Mouse (Mus musculus): Measurements from ENCODE around the gene Cdk19. TPM values are rescaled to one million over a fixed set of nuclear protein-coding genes. Genes with fewer than 3 reads are reported as not detected.

Cdk19 gene
- polyA plus RNA-seq, 1 experiment from 2014 or later = 15.7 TPM

DNA sequence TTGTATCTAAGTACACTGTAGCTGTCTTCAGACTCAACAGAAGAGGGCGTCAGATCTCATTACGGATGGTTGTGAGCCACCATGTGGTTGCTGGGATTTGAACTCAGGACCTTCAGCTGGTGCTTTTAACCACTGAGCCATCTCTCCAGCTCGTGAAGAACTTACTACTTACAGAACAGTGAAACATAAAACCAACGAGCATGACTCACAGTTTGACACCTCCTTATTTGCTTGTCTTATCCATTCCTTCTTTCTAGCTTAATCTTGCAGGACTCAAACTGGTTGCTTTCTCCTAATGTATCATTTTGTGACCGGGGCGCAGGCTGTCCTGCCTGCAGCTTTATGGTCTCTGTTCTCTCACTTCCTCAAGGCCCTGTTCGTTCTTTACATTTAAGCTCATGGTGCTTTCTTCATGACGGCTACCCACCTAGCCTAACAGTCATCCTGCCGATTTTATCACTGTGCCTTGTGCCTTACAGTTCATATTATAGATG is 8.1 kb downstream of the Cdk19 start:
- Histone ChIP-seq H3K4me2 (ENCODE audit: low read depth, low read length) (peak overlapping the region; percentile 70; the same call in 1 of the 2 replicates), H3K27ac (ENCODE audit: low read depth, low read length) (no peak overlapping the region), H3K4me3 (ENCODE audit: low read depth, low read length) (no peak overlapping the region), H3K4me1 (ENCODE audit: control insufficient read depth, insufficient read depth, low read length) (peaks cover 14% of the 10 kb centered on the region), H3K27me3 (ENCODE audit: control insufficient read depth, insufficient read depth, low read length) (no peaks in the 10 kb centered on the region), H3K9me3 (ENCODE audit: control insufficient read depth, low read length) (no peaks in the 10 kb centered on the region), H3K9ac (replicated peaks; ENCODE audit: low read depth, low read length) (no peak overlapping the region), H3K36me3 (ENCODE audit: control insufficient read depth, insufficient read depth, low read length) (no peaks in the 10 kb centered on the region)
- WGBS = 75% methylated on average over 9 of the region's 9 CpGs
- no peak for ATAC-seq (ENCODE audit: low read depth)

GRCm38 (mm10) chr10:40348566-40349536 is 9.5 kb downstream of the Cdk19 start:
- peak; percentile 99 for ATAC-seq (ENCODE audit: low read depth)
- peak overlapping the region; percentile 86 for H3K9ac ChIP-seq (replicated peaks; ENCODE audit: low read depth, low read length)
- under 1% methylated on average over 67 of the region's 76 CpGs for WGBS
- no peaks in the 10 kb centered on the region for H3K9me3 ChIP-seq (ENCODE audit: control insufficient read depth, low read length)
- peak overlapping the region; percentile 93 for H3K27ac ChIP-seq (ENCODE audit: low read depth, low read length)
- H3K4me2 ChIP-seq (ENCODE audit: low read depth, low read length) = peak overlapping the region; percentile 70
- peaks cover 14% of the 10 kb centered on the region for H3K4me1 ChIP-seq (ENCODE audit: control insufficient read depth, insufficient read depth, low read length)
- H3K27me3 ChIP-seq (ENCODE audit: control insufficient read depth, insufficient read depth, low read length) = no peaks in the 10 kb centered on the region
- peak overlapping the region; percentile 93 for H3K4me3 ChIP-seq (ENCODE audit: low read depth, low read length)
- no peaks in the 10 kb centered on the region for H3K36me3 ChIP-seq (ENCODE audit: control insufficient read depth, insufficient read depth, low read length)

DNA sequence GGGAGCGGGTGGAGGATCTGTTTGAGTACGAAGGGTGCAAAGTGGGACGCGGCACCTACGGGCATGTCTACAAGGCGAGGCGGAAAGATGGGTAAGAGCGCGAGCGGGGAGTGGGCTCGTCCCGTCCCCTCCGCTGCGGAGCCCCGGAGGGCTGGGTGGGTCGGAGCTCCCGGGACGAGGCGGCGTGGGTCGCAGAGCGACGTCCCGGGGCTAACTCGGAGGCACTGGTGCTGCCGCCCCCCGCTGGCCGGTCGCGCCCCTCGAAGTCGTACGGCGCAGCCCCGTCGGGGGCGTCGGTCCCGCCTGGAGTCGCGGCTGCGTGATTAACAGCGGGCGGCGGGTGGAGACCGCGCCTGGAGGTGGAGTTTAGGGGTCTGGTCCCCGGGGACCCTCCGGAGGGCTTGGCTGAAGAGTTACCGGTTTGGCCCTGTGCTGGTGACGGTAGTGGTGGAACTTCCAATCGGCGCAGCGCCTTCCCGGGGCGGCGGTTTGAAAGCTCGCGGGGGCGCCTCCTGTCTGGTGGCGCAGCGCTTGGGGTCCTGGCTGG is 10.3 kb downstream of the Cdk19 start:
- Histone ChIP-seq H3K9ac (replicated peaks; ENCODE audit: low read depth, low read length) (peak overlapping the region; percentile 86), H3K4me1 (ENCODE audit: control insufficient read depth, insufficient read depth, low read length) (peaks cover 14% of the 10 kb centered on the region), H3K4me2 (ENCODE audit: low read depth, low read length) (peak overlapping the region; percentile 61), H3K36me3 (ENCODE audit: control insufficient read depth, insufficient read depth, low read length) (no peaks in the 10 kb centered on the region), H3K27me3 (ENCODE audit: control insufficient read depth, insufficient read depth, low read length) (no peaks in the 10 kb centered on the region), H3K27ac (ENCODE audit: low read depth, low read length) (peak overlapping the region; percentile 93), H3K9me3 (ENCODE audit: control insufficient read depth, low read length) (no peaks in the 10 kb centered on the region), H3K4me3 (ENCODE audit: low read depth, low read length) (peak overlapping the region; percentile 93)
- under 1% methylated on average over 58 of the region's 62 CpGs for WGBS
- ATAC-seq (ENCODE audit: low read depth) = peak; percentile 36

GRCm38 (mm10) chr10:40350245-40350932 is 11.0 kb downstream of the Cdk19 start:
- no peaks in the 10 kb centered on the region for H3K36me3 ChIP-seq (ENCODE audit: control insufficient read depth, insufficient read depth, low read length)
- peak overlapping the region; percentile 61 for H3K4me2 ChIP-seq (ENCODE audit: low read depth, low read length)
- ATAC-seq (ENCODE audit: low read depth) = no peak
- no peaks in the 10 kb centered on the region for H3K27me3 ChIP-seq (ENCODE audit: control insufficient read depth, insufficient read depth, low read length)
- peak overlapping the region; percentile 86 for H3K9ac ChIP-seq (replicated peaks; ENCODE audit: low read depth, low read length)
- H3K27ac ChIP-seq (ENCODE audit: low read depth, low read length) = no peak overlapping the region
- H3K4me3 ChIP-seq (ENCODE audit: low read depth, low read length) = peak overlapping the region; percentile 93
- H3K9me3 ChIP-seq (ENCODE audit: control insufficient read depth, low read length) = no peaks in the 10 kb centered on the region
- peaks cover 14% of the 10 kb centered on the region for H3K4me1 ChIP-seq (ENCODE audit: control insufficient read depth, insufficient read depth, low read length)
- 54% methylated on average over 12 of the region's 12 CpGs for WGBS

GRCm38 (mm10) chr10:40351156-40351555 is 11.8 kb downstream of the Cdk19 start:
- ATAC-seq (ENCODE audit: low read depth) = no peak
- H3K27ac ChIP-seq (ENCODE audit: low read depth, low read length) = no peak overlapping the region
- no peaks in the 10 kb centered on the region for H3K36me3 ChIP-seq (ENCODE audit: control insufficient read depth, insufficient read depth, low read length)
- no peaks in the 10 kb centered on the region for H3K27me3 ChIP-seq (ENCODE audit: control insufficient read depth, insufficient read depth, low read length)
- H3K9ac ChIP-seq (replicated peaks; ENCODE audit: low read depth, low read length) = no peak overlapping the region
- H3K4me3 ChIP-seq (ENCODE audit: low read depth, low read length) = no peak overlapping the region
- H3K9me3 ChIP-seq (ENCODE audit: control insufficient read depth, low read length) = no peaks in the 10 kb centered on the region
- peak overlapping the region; percentile 61; the same call in 1 of the 2 replicates for H3K4me2 ChIP-seq (ENCODE audit: low read depth, low read length)
- H3K4me1 ChIP-seq (ENCODE audit: control insufficient read depth, insufficient read depth, low read length) = peaks cover 14% of the 10 kb centered on the region
- WGBS = 42% methylated on average over 4 of the region's 4 CpGs

DNA sequence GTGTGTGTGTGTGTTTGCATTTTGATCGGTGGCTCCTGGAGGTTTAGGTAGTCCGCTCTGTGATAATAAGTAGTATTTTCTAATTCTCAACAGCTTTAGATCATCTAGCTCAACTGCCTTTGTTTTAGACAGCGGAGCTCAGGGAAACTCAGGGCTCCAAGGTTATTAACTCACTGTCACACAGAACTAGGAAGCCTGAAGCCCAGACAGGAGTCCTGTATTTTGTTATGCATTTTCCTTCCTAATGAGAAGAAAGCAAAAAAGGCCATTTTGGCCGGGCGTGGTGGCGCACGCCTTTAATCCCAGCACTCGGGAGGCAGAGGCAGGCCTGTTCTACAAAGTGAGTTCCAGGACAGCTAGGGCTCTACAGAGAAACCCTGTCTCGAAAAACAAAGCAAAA is 14.7 kb downstream of the Cdk19 start:
- no peak overlapping the region for H3K9ac ChIP-seq (replicated peaks; ENCODE audit: low read depth, low read length)
- H3K4me3 ChIP-seq (ENCODE audit: low read depth, low read length) = no peak overlapping the region
- no peaks in the 10 kb centered on the region for H3K9me3 ChIP-seq (ENCODE audit: control insufficient read depth, low read length)
- 87% methylated on average over 9 of the region's 9 CpGs for WGBS
- peaks cover 10% of the 10 kb centered on the region for H3K4me1 ChIP-seq (ENCODE audit: control insufficient read depth, insufficient read depth, low read length)
- no peak for ATAC-seq (ENCODE audit: low read depth)
- H3K27ac ChIP-seq (ENCODE audit: low read depth, low read length) = no peak overlapping the region
- H3K27me3 ChIP-seq (ENCODE audit: control insufficient read depth, insufficient read depth, low read length) = no peaks in the 10 kb centered on the region
- no peaks in the 10 kb centered on the region for H3K36me3 ChIP-seq (ENCODE audit: control insufficient read depth, insufficient read depth, low read length)
- H3K4me2 ChIP-seq (ENCODE audit: low read depth, low read length) = no peak overlapping the region

DNA sequence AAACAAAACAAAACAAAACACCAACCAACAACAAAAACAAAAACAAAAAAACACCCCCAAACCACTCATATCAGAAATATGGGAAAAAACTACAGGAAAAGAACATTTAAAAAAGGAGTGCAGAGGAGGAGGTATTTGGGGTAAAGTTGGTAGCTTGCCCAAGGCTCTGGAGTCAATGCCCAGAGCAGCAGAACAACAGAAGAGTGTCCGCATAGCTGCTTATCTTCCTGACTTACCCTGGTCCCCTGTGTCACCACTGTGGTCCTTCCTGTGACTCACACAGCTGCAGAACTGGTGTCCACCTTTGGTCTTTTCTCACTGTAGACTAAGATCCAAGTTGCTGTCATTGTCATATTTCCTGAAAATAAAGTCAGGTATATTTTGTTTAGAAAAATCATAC is 15.2 kb downstream of the Cdk19 start:
- Histone ChIP-seq H3K9ac (replicated peaks; ENCODE audit: low read depth, low read length) (no peak overlapping the region), H3K9me3 (ENCODE audit: control insufficient read depth, low read length) (no peaks in the 10 kb centered on the region), H3K27me3 (ENCODE audit: control insufficient read depth, insufficient read depth, low read length) (no peaks in the 10 kb centered on the region), H3K27ac (ENCODE audit: low read depth, low read length) (no peak overlapping the region), H3K36me3 (ENCODE audit: control insufficient read depth, insufficient read depth, low read length) (no peaks in the 10 kb centered on the region), H3K4me3 (ENCODE audit: low read depth, low read length) (no peak overlapping the region), H3K4me1 (ENCODE audit: control insufficient read depth, insufficient read depth, low read length) (peaks cover 10% of the 10 kb centered on the region), H3K4me2 (ENCODE audit: low read depth, low read length) (no peak overlapping the region)
- 71% methylated on average over 1 of the region's 1 CpGs for WGBS
- ATAC-seq (ENCODE audit: low read depth) = no peak

DNA sequence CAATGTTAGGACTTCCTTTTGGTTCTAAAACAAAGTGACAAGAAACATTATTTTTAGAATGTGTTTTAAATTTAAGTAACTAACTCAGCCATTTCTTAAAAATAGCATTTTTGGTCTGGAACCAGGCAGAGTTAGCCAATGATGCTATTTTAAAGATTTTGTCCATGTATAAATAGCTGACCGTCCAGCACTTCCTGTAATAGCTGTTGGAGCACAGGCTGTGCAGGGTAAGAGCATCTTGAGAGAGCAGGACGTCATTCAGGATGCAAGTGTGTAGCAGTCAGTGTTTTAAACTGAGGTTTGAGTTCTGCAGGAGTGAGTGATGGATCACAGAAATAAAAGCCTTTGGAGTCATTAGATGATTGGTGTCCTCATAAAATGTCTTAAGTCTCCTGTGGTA is 18.8 kb downstream of the Cdk19 start:
- H3K4me3 ChIP-seq (ENCODE audit: low read depth, low read length) = no peak overlapping the region
- H3K9ac ChIP-seq (replicated peaks; ENCODE audit: low read depth, low read length) = no peak overlapping the region
- H3K9me3 ChIP-seq (ENCODE audit: control insufficient read depth, low read length) = no peaks in the 10 kb centered on the region
- no peaks in the 10 kb centered on the region for H3K4me1 ChIP-seq (ENCODE audit: control insufficient read depth, insufficient read depth, low read length)
- no peak overlapping the region for H3K27ac ChIP-seq (ENCODE audit: low read depth, low read length)
- no peak overlapping the region for H3K4me2 ChIP-seq (ENCODE audit: low read depth, low read length)
- WGBS = 59% methylated on average over 2 of the region's 2 CpGs
- no peak for ATAC-seq (ENCODE audit: low read depth)
- H3K27me3 ChIP-seq (ENCODE audit: control insufficient read depth, insufficient read depth, low read length) = no peaks in the 10 kb centered on the region
- no peaks in the 10 kb centered on the region for H3K36me3 ChIP-seq (ENCODE audit: control insufficient read depth, insufficient read depth, low read length)

Data from neural tube, embryonic 14.5 days (tissue).